Mouse (Mus musculus) myocyte (in vitro differentiated cells): ENCODE measurements around the gene Mmrn2. TPM values are rescaled to one million over a fixed set of nuclear protein-coding genes. Genes with fewer than 3 reads are reported as not detected.
A peak's percentile ranks its signal among the peaks of the same experiment; 100 is the strongest.

Experiments
- H3K27me3 ChIP-seq: one replicate; pipeline ENCODE4 v1.6.1; 2011; ENCODE audit not compliant: control insufficient read depth, insufficient read depth, insufficient read length
- H3K36me3 ChIP-seq: one replicate; pipeline ENCODE4 v1.6.1; 2011; ENCODE audit not compliant: control insufficient read depth, insufficient read depth
- H3K4me2 ChIP-seq: one replicate; pipeline ENCODE4 v1.6.1; 2011; ENCODE audit warnings: low read depth, control low read depth
- H3K4me3 ChIP-seq: one replicate; pipeline ENCODE4 v1.5.1; 2011; ENCODE audit warnings: mild to moderate bottlenecking, control low read depth, moderate library complexity
- H3K79me2 ChIP-seq: one replicate; pipeline ENCODE4 v1.6.1; 2011; ENCODE audit not compliant: control insufficient read depth, insufficient read depth
- H3ac ChIP-seq: one replicate; pipeline ENCODE4 v1.6.1; 2011; ENCODE audit not compliant: control insufficient read depth, insufficient read length
- CEBPB ChIP-seq: IDR thresholded peaks from 2 replicates; pipeline ENCODE4 v1.6.1; 2011; ENCODE audit warnings: mild to moderate bottlenecking, moderate library complexity; ENCODE audit not compliant: poor library complexity, insufficient read depth, severe bottlenecking
- E2F4 ChIP-seq: IDR thresholded peaks from one replicate; pipeline ENCODE4 v1.6.1; 2011; ENCODE audit warnings: mild to moderate bottlenecking, control low read depth, moderate library complexity; ENCODE audit not compliant: insufficient read depth
- MAX ChIP-seq: IDR thresholded peaks from one replicate; pipeline ENCODE4 v1.6.1; 2011; ENCODE audit warnings: low read depth, mild to moderate bottlenecking, control low read depth
- MYOD1 ChIP-seq, 3 experiments: IDR thresholded peaks; one replicate each; pipeline ENCODE4 v1.6.1; 2011; ENCODE audit warnings: control low read depth in 2 of 3, low read depth in 2 of 3, mild to moderate bottlenecking in 2 of 3, moderate library complexity in 1 of 3; ENCODE audit not compliant: insufficient read length in 2 of 3, control insufficient read depth in 1 of 3
- MYOG ChIP-seq, 3 experiments: IDR thresholded peaks; one replicate each; pipeline ENCODE4 v1.6.1; 2011; ENCODE audit warnings: control low read depth in 2 of 3, low read depth in 2 of 3, mild to moderate bottlenecking in 2 of 3; ENCODE audit not compliant: insufficient read length in 2 of 3, control insufficient read depth in 1 of 3, insufficient read depth in 1 of 3
- POLR2A ChIP-seq: IDR thresholded peaks from one replicate; pipeline ENCODE4 v1.6.1; 2011; ENCODE audit warnings: low read depth, mild to moderate bottlenecking, control low read depth, moderate library complexity; ENCODE audit not compliant: insufficient read length
- POLR2AphosphoS2 ChIP-seq: IDR thresholded peaks from one replicate; pipeline ENCODE4 v1.6.1; 2011; ENCODE audit warnings: low read depth, control low read depth; ENCODE audit not compliant: insufficient read length
- REST ChIP-seq: IDR thresholded peaks from one replicate; pipeline ENCODE4 v1.6.1; 2011; ENCODE audit warnings: mild to moderate bottlenecking, control low read depth, moderate library complexity; ENCODE audit not compliant: insufficient read depth, insufficient read length
- SRF ChIP-seq: IDR thresholded peaks from one replicate; pipeline ENCODE4 v1.6.1; 2011; ENCODE audit warnings: low read depth; ENCODE audit not compliant: control insufficient read depth, insufficient read length
- TCF12 ChIP-seq: IDR thresholded peaks from one replicate; pipeline ENCODE4 v1.6.1; 2011; ENCODE audit warnings: mild to moderate bottlenecking, control low read depth; ENCODE audit not compliant: poor library complexity, insufficient read depth, severe bottlenecking
- TCF3 ChIP-seq: IDR thresholded peaks from one replicate; pipeline ENCODE4 v1.6.1; 2011; ENCODE audit warnings: low read depth, control low read depth; ENCODE audit not compliant: insufficient read length
- USF1 ChIP-seq: IDR thresholded peaks from one replicate; pipeline ENCODE4 v1.6.1; 2011; ENCODE audit warnings: low read depth, mild to moderate bottlenecking, control low read depth, moderate library complexity
- polyA plus RNA-seq: library from polyadenylated mRNA; unstranded; fragments of >200 nt; fragmentation: generic; extraction: Trizol; gene quantifications from one replicate; pipeline ENCODE4 v1.2.1, GENCODE M21; 2012; ENCODE audit warnings: missing spikeins

The Mmrn2 gene
- polyA plus RNA-seq, 1 experiment: 0.02 TPM

DNA sequence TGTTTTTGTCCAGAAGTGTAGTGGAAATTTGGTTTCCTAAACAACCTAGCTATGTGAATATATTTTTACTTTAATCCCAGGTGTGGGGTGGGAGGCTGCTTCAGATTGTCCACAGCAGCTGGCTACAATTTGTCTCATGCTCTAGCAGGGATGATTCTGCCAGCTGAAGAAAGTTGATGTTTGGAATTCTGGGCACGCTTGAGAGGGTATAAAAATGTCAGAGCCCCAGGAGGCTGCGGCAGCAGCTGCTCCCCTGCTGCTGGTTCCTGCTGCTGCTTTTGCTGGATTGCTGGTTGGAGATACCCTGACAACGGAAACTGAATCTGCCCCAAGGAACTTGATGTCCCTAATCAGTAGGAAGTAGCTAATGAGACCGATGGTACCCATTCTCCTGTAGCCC is 67.3 kb downstream of the Mmrn2 start:
- H3ac ChIP-seq: no peak overlapping the region
- H3K36me3 ChIP-seq: peaks cover 17% of the 10 kb centered on the region
- no peaks in the 10 kb centered on the region for H3K27me3 ChIP-seq
- H3K4me3 ChIP-seq: no peak overlapping the region
- peak; percentile 40 to 89 (median 88) for TF ChIP-seq MYOG (IDR thresholded peaks at IDR 0.05; ENCODE audit: control insufficient read depth in 1 of 3, insufficient read depth in 1 of 3, insufficient read length in 2 of 3, low read depth in 2 of 3)
- peak; percentile 59 to 88 (median 79) for TF ChIP-seq MYOD1 (IDR thresholded peaks at IDR 0.05; ENCODE audit: control insufficient read depth in 1 of 3, insufficient read length in 2 of 3, low read depth in 2 of 3)
- TF ChIP-seq USF1: no peak
- peak; percentile 82 for TF ChIP-seq TCF12
- H3K4me2 ChIP-seq: no peak overlapping the region
- H3K79me2 ChIP-seq: peaks cover 3% of the 10 kb centered on the region

DNA sequence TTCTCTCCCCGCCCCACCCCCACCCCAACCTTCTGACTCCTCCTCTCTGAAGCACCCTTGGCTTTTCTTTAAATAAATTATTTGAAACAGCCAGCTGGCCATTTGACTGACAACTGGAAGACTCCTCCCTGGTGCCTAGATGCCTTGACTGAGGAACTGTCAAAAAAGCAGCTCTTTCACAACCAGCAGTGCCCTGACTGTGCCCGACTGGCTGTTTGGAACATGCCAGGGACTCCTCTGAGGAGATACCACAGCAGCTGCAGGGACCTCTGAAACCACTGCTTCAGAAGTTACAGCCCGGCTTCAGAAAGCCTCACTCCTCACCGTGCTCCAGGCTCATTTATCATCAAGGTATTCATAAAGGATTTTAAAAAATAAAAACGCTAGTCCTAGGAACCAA is 69.1 kb downstream of the Mmrn2 start:
- Histone ChIP-seq H3K36me3 (peaks cover 17% of the 10 kb centered on the region), H3K4me3 (no peak overlapping the region), H3K27me3 (no peaks in the 10 kb centered on the region), H3K79me2 (peaks cover 11% of the 10 kb centered on the region), H3ac (no peak overlapping the region), H3K4me2 (peak overlapping the region; percentile 60)
- TF ChIP-seq MAX (no peak), MYOG (IDR thresholded peaks at IDR 0.05; ENCODE audit: control insufficient read depth in 1 of 3, insufficient read depth in 1 of 3, insufficient read length in 2 of 3, low read depth in 2 of 3) (peak; percentile 24 to 85 (median 33)), POLR2A (no peak), MYOD1 (IDR thresholded peaks at IDR 0.05; ENCODE audit: control insufficient read depth in 1 of 3, insufficient read length in 2 of 3, low read depth in 2 of 3) (peak; percentile 39 to 73 (median 59)), CEBPB (peak; percentile 74; the same call in 1 of the 2 replicates), REST (no peak), E2F4 (no peak), USF1 (no peak)

- no peaks in the 10 kb centered on the region for H3K27me3 ChIP-seq
- peaks cover 16% of the 10 kb centered on the region for H3K79me2 ChIP-seq
- no peak overlapping the region for H3K4me3 ChIP-seq
- H3K36me3 ChIP-seq: peaks cover 17% of the 10 kb centered on the region
- no peak overlapping the region for H3ac ChIP-seq
- no peak for TF ChIP-seq CEBPB
- TF ChIP-seq TCF12: no peak
- no peak for TF ChIP-seq MYOG (IDR thresholded peaks at IDR 0.05; ENCODE audit: control insufficient read depth in 1 of 3, insufficient read depth in 1 of 3, insufficient read length in 2 of 3, low read depth in 2 of 3)
- no peak for TF ChIP-seq SRF
- no peak for TF ChIP-seq MYOD1 (IDR thresholded peaks at IDR 0.05; ENCODE audit: control insufficient read depth in 1 of 3, insufficient read length in 2 of 3, low read depth in 2 of 3)
- no peak for TF ChIP-seq POLR2A
- TF ChIP-seq USF1: no peak
- TF ChIP-seq TCF3: no peak
- TF ChIP-seq REST: no peak
- no peak for TF ChIP-seq POLR2AphosphoS2
- TF ChIP-seq MAX: no peak
- TF ChIP-seq E2F4: no peak
- H3K4me2 ChIP-seq: peak overlapping the region; percentile 60
Measured at GRCm38 (mm10) chr14:34444924-34445323, 69.7 kb downstream of the Mmrn2 start.

- no peak overlapping the region for H3K4me3 ChIP-seq
Measured at GRCm38 (mm10) chr14:34445348-34445747, 70.1 kb downstream of the Mmrn2 start.

DNA sequence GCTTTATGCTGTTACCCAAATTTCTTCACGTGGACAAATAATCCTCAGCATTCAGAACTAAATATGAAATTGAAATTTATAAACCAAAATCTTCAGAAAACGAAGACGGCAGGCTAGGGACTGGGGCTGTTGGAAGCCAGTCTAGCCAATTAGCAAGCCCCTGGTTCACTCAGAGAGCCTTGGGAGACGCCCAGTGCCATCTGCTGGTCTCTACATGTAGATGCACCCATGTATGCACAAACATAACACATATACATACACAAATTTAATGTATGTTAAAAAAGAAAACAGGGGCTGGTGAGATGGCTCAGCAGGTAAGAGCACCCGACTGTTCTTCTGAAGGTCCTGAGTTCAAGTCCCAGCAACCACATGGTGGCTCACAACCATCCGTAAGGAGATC is 71.4 kb downstream of the Mmrn2 start:
- Histone ChIP-seq H3K4me3 (no peak overlapping the region), H3K4me2 (no peak overlapping the region), H3K79me2 (peaks cover 32% of the 10 kb centered on the region), H3ac (no peak overlapping the region), H3K36me3 (peaks cover 12% of the 10 kb centered on the region), H3K27me3 (no peaks in the 10 kb centered on the region)
- TF ChIP-seq POLR2AphosphoS2: no peak
- TF ChIP-seq TCF12: no peak
- no peak for TF ChIP-seq REST
- TF ChIP-seq POLR2A: no peak
- no peak for TF ChIP-seq E2F4
- no peak for TF ChIP-seq MYOD1 (IDR thresholded peaks at IDR 0.05; ENCODE audit: control insufficient read depth in 1 of 3, insufficient read length in 2 of 3, low read depth in 2 of 3)
- no peak for TF ChIP-seq CEBPB
- no peak for TF ChIP-seq USF1
- no peak for TF ChIP-seq MYOG (IDR thresholded peaks at IDR 0.05; ENCODE audit: control insufficient read depth in 1 of 3, insufficient read depth in 1 of 3, insufficient read length in 2 of 3, low read depth in 2 of 3)
- no peak for TF ChIP-seq SRF
- TF ChIP-seq TCF3: no peak

More at GRCm38 (mm10) chr14:34445348-34445747, 70.1 kb downstream of the Mmrn2 start:
- Histone ChIP-seq H3K36me3 (peaks cover 17% of the 10 kb centered on the region), H3ac (no peak overlapping the region), H3K79me2 (peaks cover 20% of the 10 kb centered on the region), H3K27me3 (no peaks in the 10 kb centered on the region), H3K4me2 (no peak overlapping the region)
- TF ChIP-seq TCF12 (no peak), TCF3 (no peak), REST (no peak), USF1 (no peak), SRF (no peak), MYOD1 (IDR thresholded peaks at IDR 0.05; ENCODE audit: control insufficient read depth in 1 of 3, insufficient read length in 2 of 3, low read depth in 2 of 3) (no peak), MYOG (IDR thresholded peaks at IDR 0.05; ENCODE audit: control insufficient read depth in 1 of 3, insufficient read depth in 1 of 3, insufficient read length in 2 of 3, low read depth in 2 of 3) (no peak), MAX (no peak), POLR2AphosphoS2 (no peak), POLR2A (no peak), CEBPB (no peak), E2F4 (no peak)
